Mouse (Mus musculus): Measurements from ENCODE around the gene Nipal1. TPM values are rescaled to one million over a fixed set of nuclear protein-coding genes. Genes with fewer than 3 reads are reported as not detected.

Nipal1 gene
- polyA plus RNA-seq, 1 experiment = 6.2 TPM

- Histone ChIP-seq H3K4me3 (ENCODE audit: insufficient read depth, low read length) (no peak overlapping the region), H3K27ac (ENCODE audit: insufficient read depth, low read length) (no peak overlapping the region), H3K4me1 (ENCODE audit: control insufficient read depth, insufficient read depth, low read length) (no peaks in the 10 kb centered on the region; the same call in 1 of the 2 replicates)
- TF ChIP-seq CTCF (IDR thresholded peaks at IDR 0.05; ENCODE audit: borderline replicate concordance, insufficient read depth, low read length) (no peak), POLR2A (IDR thresholded peaks at IDR 0.05; ENCODE audit: low read depth, low read length) (no peak)
Observed at GRCm38 (mm10) chr5:72661051-72661781, 13.6 kb downstream of the Nipal1 start.

GRCm38 (mm10) chr5:72664126-72664525 is 16.5 kb downstream of the Nipal1 start:
- H3K27ac ChIP-seq (ENCODE audit: insufficient read depth, low read length) = no peak overlapping the region
- no peaks in the 10 kb centered on the region for H3K4me1 ChIP-seq (ENCODE audit: control insufficient read depth, insufficient read depth, low read length)
- TF ChIP-seq POLR2A (IDR thresholded peaks at IDR 0.05; ENCODE audit: low read depth, low read length) (no peak), CTCF (IDR thresholded peaks at IDR 0.05; ENCODE audit: borderline replicate concordance, insufficient read depth, low read length) (no peak)
- no peak overlapping the region for H3K4me3 ChIP-seq (ENCODE audit: insufficient read depth, low read length)

DNA sequence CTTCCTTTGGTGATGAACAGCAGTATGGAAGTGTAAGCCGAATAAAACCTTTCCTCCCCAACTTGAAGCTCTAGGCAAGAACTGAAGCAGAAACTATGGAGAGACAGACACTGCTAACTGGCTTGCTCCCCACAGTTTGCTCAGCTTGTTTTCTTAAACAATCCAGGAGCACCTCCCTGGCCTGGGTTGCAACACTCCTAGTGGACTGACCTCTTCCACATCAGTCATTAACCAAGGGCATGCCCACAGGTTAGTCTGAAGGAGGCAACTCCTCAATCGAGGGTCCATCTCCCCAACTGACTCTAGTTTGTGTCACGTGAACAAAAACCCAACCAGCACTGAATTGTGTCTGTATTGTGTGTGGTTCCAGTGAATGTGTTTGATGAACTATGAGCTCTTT is 17.3 kb downstream of the Nipal1 start:
- H3K4me3 ChIP-seq (ENCODE audit: insufficient read depth, low read length) = no peak overlapping the region
- no peaks in the 10 kb centered on the region for H3K4me1 ChIP-seq (ENCODE audit: control insufficient read depth, insufficient read depth, low read length)
- no peak overlapping the region for H3K27ac ChIP-seq (ENCODE audit: insufficient read depth, low read length)
- no peak for TF ChIP-seq POLR2A (IDR thresholded peaks at IDR 0.05; ENCODE audit: low read depth, low read length)
- TF ChIP-seq CTCF (IDR thresholded peaks at IDR 0.05; ENCODE audit: borderline replicate concordance, insufficient read depth, low read length) = no peak

DNA sequence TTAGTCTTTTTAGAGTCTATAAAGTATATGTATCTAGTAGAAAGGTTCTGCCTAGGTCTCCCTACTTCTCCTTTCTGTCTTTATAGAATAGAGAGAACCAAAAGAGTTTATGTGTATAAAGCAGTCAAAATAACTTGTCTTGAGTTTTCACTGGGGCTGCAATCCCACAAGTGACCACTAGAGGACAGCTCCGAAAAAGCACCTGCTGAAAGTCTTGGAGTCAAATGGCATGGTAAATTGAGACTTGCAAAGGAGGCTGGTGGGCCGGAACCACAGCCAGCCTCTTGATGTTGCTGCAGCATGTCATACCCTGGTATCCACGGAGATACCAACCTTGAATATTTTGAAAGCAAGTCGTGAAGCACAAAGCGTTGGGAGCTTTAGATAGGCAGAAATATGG is 17.7 kb downstream of the Nipal1 start:
- H3K27ac ChIP-seq (ENCODE audit: insufficient read depth, low read length) = no peak overlapping the region
- H3K4me1 ChIP-seq (ENCODE audit: control insufficient read depth, insufficient read depth, low read length) = no peaks in the 10 kb centered on the region

DNA sequence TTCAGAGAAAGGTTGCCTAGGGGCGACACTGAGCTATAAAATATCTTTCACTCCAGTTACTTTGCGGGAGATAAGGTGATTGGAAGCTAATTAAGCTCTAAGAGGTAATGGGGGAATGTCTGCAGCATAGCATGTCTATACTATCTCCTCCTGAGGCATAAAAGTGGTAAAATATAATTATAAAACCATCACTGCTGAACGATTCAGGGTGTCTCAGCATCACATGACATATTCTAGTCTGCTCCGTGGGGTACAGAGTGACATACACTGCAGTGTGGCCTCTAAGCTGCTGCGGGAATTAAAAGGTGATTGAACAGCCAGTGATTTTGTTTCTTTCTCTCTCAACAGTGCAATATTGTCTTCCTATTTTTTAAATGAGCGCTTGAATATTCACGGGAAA is 18.8 kb downstream of the Nipal1 start:
- no peak for TF ChIP-seq POLR2A (IDR thresholded peaks at IDR 0.05; ENCODE audit: low read depth, low read length)
- no peak for TF ChIP-seq CTCF (IDR thresholded peaks at IDR 0.05; ENCODE audit: borderline replicate concordance, insufficient read depth, low read length)
- H3K4me3 ChIP-seq (ENCODE audit: insufficient read depth, low read length) = no peak overlapping the region
- H3K4me1 ChIP-seq (ENCODE audit: control insufficient read depth, insufficient read depth, low read length) = no peaks in the 10 kb centered on the region
- H3K27ac ChIP-seq (ENCODE audit: insufficient read depth, low read length) = no peak overlapping the region

More for the DNA sequence above, 17.7 kb downstream of the Nipal1 start:
- H3K4me3 ChIP-seq (ENCODE audit: insufficient read depth, low read length) = no peak overlapping the region
- TF ChIP-seq CTCF (IDR thresholded peaks at IDR 0.05; ENCODE audit: borderline replicate concordance, insufficient read depth, low read length) (no peak), POLR2A (IDR thresholded peaks at IDR 0.05; ENCODE audit: low read depth, low read length) (no peak)

GRCm38 (mm10) chr5:72668351-72668750 is 20.8 kb downstream of the Nipal1 start:
- no peaks in the 10 kb centered on the region for H3K4me1 ChIP-seq (ENCODE audit: control insufficient read depth, insufficient read depth, low read length)
- no peak overlapping the region for H3K4me3 ChIP-seq (ENCODE audit: insufficient read depth, low read length)
- H3K27ac ChIP-seq (ENCODE audit: insufficient read depth, low read length) = no peak overlapping the region
- TF ChIP-seq CTCF (IDR thresholded peaks at IDR 0.05; ENCODE audit: borderline replicate concordance, insufficient read depth, low read length) (no peak), POLR2A (IDR thresholded peaks at IDR 0.05; ENCODE audit: low read depth, low read length) (no peak)

DNA sequence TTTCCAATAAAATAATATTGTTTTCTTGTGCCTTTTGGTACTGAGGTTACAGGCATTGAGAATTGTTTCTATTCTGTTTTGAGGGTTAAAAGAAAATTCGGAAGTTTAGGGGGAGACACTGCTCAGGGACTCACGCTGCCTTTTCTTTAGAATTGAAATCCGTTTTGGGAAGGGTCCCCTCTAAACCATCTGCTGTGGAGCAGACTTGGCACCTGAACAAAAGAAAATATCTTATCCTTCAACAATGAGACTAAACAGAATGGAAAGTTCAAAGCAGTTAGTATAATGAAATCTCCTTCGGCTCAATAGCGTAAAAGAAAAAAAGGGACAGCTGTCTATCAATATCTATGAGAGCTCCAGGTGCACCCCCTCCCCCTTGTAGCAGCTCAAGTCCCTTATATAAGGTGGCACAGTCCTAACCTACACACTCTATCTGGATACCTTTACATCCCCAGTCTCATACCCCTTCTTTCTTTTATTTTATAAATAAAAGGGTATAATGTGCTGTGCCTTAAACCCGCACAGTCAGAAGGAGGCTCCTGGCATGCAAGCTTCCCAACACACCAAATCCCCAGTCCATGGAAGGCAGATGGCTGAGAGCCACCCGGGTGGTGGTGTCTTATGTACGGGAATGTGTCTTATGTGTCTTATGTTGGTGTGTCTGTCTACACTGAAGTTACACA is 23.6 kb downstream of the Nipal1 start:
- TF ChIP-seq CTCF (IDR thresholded peaks at IDR 0.05; ENCODE audit: borderline replicate concordance, insufficient read depth, low read length) (no peak), POLR2A (IDR thresholded peaks at IDR 0.05; ENCODE audit: low read depth, low read length) (no peak)
- H3K4me3 ChIP-seq (ENCODE audit: insufficient read depth, low read length) = no peak overlapping the region

DNA sequence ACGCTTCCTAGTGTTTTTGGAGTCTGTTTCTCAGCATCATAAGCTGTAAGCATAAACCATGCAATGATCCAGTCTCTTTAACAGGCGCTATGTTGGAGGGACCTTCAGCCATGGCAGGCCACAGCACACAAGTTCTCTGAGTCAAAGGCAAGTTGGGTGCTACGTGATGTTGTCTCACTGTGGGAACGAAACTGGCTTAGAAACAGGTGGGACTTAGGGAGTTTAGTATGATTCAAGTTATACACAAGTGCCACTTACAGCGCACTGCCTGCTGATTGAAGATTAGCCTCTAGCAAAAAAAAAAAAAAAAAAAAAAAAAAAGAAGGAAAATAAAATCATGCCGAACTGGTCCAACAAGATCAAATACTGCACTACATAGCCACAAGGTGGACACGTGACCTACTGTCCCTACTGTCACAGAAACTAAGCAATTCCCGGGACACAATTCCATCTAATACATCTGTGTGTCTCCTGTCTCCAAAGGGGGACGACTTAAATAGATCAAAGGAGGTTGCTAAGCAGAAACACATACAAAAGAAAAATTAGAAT is 27.5 kb downstream of the Nipal1 start:
- Histone ChIP-seq H3K4me1 (ENCODE audit: control insufficient read depth, insufficient read depth, low read length) (no peaks in the 10 kb centered on the region), H3K4me3 (ENCODE audit: insufficient read depth, low read length) (no peak overlapping the region), H3K27ac (ENCODE audit: insufficient read depth, low read length) (no peak overlapping the region)
- no peak for TF ChIP-seq CTCF (IDR thresholded peaks at IDR 0.05; ENCODE audit: borderline replicate concordance, insufficient read depth, low read length)
- TF ChIP-seq POLR2A (IDR thresholded peaks at IDR 0.05; ENCODE audit: low read depth, low read length) = no peak

More for the DNA sequence above, 23.6 kb downstream of the Nipal1 start:
- Histone ChIP-seq H3K4me1 (ENCODE audit: control insufficient read depth, insufficient read depth, low read length) (no peaks in the 10 kb centered on the region), H3K27ac (ENCODE audit: insufficient read depth, low read length) (no peak overlapping the region)

- TF ChIP-seq POLR2A (IDR thresholded peaks at IDR 0.05; ENCODE audit: low read depth, low read length) (no peak), CTCF (IDR thresholded peaks at IDR 0.05; ENCODE audit: borderline replicate concordance, insufficient read depth, low read length) (no peak)
- H3K4me3 ChIP-seq (ENCODE audit: insufficient read depth, low read length) = no peak overlapping the region
Observed at GRCm38 (mm10) chr5:72681451-72681850, 33.9 kb downstream of the Nipal1 start.

DNA sequence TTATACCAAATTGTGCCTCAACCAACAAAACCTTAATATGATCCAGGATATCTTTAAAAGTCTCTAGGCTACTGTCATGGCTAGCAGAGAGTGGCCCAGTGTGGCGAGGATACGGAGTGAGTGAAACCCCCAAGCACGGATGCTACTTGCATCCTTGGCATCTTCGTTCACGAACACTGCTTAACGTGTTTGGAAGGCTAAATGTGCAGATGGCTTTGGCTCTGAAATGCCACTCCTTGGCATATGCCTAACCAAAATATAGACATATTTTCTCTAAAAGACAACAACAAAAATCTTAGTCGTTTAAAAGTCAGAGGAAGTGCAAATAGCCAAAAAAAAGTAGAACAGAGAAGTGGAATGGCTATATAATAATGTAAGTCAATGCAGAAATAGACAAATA is 42.0 kb downstream of the Nipal1 start:
- Histone ChIP-seq H3K4me3 (ENCODE audit: insufficient read depth, low read length) (no peak overlapping the region), H3K4me1 (ENCODE audit: control insufficient read depth, insufficient read depth, low read length) (no peaks in the 10 kb centered on the region), H3K27ac (ENCODE audit: insufficient read depth, low read length) (no peak overlapping the region)
- TF ChIP-seq POLR2A (IDR thresholded peaks at IDR 0.05; ENCODE audit: low read depth, low read length) = no peak
- TF ChIP-seq CTCF (IDR thresholded peaks at IDR 0.05; ENCODE audit: borderline replicate concordance, insufficient read depth, low read length) = no peak

More at GRCm38 (mm10) chr5:72681451-72681850, 33.9 kb downstream of the Nipal1 start:
- no peaks in the 10 kb centered on the region for H3K4me1 ChIP-seq (ENCODE audit: control insufficient read depth, insufficient read depth, low read length)
- H3K27ac ChIP-seq (ENCODE audit: insufficient read depth, low read length) = no peak overlapping the region
